Mouse (Mus musculus) myocyte (in vitro differentiated cells): ENCODE results near the gene Klhl21.

Source experiments
- E2F4 ChIP-seq: IDR thresholded peaks from one replicate; pipeline ENCODE4 v1.6.1; 2011; ENCODE audit warnings: mild to moderate bottlenecking, control low read depth, moderate library complexity; ENCODE audit not compliant: insufficient read depth
- POLR2A ChIP-seq: IDR thresholded peaks from one replicate; pipeline ENCODE4 v1.6.1; 2011; ENCODE audit warnings: low read depth, mild to moderate bottlenecking, control low read depth, moderate library complexity; ENCODE audit not compliant: insufficient read length
- POLR2AphosphoS2 ChIP-seq: IDR thresholded peaks from one replicate; pipeline ENCODE4 v1.6.1; 2011; ENCODE audit warnings: low read depth, control low read depth; ENCODE audit not compliant: insufficient read length
- TCF12 ChIP-seq: IDR thresholded peaks from one replicate; pipeline ENCODE4 v1.6.1; 2011; ENCODE audit warnings: mild to moderate bottlenecking, control low read depth; ENCODE audit not compliant: poor library complexity, insufficient read depth, severe bottlenecking

- no peak for TF ChIP-seq POLR2A
- TF ChIP-seq POLR2AphosphoS2 = no peak
- TF ChIP-seq E2F4 = no peak
- no peak for TF ChIP-seq TCF12
Measured at GRCm38 (mm10) chr4:151986650-151987049, 22.0 kb upstream of the Klhl21 start.
